Mouse (Mus musculus) adrenal gland, postnatal 0 days (tissue): ENCODE measurements around the gene Pcbd2. TPM values are rescaled to one million over a fixed set of nuclear protein-coding genes. Genes with fewer than 3 reads are reported as not detected.

Source experiments
- polyA plus RNA-seq: library from polyadenylated mRNA; unstranded; fragments of >200 nt; fragmentation: Nextera tagmentation; extraction: Ambion mirVana; gene quantifications from 2 replicates; pipeline ENCODE4 v1.2.1, GENCODE M21; 2015

The Pcbd2 gene
- polyA plus RNA-seq: 96.1 and 103 TPM in 2 replicates

DNA sequence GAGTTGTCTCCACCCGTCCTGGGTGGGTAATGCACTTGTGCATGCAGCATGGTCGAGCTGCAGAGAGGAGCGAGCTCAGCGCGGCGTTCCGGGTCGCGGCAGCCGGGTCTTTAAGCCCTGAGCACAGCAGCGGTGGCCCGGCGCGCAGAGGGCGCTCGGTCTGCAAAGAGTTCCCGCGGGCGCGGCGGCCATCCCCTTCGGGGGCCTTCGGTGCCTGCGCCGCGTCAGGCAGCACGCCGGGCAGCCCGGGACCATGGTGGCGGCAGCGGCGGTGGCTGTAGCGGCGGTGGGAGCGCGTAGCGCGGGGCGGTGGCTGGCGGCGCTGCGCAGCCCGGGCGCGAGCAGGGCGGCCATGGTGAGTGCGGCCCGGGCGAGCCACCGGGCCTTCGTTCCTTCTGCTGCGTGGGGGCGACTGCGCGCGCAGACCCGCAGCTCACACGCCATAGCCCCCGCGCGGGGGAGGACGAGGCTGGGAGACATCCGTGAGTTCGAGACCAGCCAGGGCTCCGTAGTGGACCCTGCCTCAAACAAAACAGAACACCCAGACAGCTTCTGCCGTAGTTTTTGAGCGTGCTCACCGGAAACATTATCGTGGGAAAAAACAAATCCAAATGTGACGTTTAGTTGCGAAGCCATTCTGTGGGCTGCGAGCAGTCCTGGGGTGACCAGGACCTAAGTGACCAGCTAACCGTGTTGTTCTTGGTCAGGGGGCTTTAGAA, at the start of gene Pcbd2:
TSS of gene Pcbd2 (plus strand) at position 249 of the 719 bp plus-strand sequence.

DNA sequence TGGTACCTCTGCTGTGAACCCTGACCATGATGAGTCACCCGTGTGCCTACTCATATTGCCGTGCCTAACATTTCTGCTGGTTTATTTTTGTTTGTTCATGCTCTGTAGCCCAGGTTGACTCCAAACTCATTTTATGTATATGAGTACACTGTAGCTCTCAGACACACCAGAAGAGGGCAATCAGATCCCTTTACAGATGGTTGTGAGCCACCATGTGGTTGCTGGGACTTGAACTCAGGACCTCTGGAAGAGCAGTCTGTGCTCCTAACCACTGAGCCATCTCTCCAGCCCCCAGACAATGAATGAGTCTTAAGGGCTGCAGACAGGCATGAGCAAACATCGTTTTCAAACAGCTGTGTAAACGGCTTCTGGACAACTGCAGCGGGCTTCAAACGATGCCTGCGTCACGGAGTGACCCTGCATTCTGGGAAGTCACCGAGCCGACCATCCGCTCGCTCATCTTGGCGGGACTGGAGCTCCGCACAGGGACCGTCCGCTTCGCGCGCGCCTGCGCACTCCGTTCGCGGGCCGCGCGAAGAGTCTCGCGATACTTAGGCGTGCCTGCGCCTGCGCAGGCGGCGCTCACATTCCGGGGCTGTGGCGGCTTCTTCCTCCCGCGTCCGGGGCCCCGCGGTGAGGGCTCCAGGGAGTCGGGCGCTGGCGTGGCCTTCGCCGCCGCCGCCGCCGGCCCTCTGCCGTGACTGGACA, 34.5 kb upstream of the Pcbd2 start, which contains the start of gene B230219D22Rik:
TSS of gene B230219D22Rik (plus strand) at position 590 of the 708 bp plus-strand sequence.

DNA sequence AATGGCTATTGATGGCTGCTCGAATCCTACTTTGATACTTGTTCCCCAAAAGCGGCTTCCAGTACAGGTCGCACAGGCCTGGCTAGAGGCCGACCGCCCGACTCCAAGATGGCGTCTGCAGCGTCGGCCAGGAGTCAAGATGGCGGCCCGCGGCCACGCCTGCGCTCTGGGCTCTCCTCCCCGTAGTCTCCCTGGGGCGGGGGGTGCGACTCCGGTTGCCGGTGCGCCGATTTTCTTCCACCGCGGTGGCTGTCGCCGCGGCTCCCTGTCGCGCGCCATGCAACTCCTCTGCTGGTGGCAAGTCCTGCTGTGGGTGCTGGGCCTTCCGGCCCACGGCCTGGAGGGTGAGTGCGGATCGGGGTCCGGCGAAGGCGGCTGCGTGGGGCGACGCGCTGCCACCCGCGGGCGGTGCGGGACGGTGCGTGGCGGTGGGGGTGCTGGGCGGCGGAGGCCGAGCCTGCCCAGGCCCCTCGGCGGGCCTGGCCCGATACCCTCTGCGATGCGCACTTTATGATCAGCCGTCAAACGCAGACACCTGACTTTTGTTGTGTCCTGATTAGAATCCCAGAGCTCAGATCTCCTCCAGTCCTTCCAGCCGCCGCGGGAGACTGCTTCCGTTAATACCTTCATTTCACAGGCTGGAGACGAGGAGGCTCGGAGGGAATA, 12.5 kb upstream of the Pcbd2 start, which contains the start of gene Txndc15:
TSS of gene Txndc15 (plus strand) at position 150 of the 666 bp plus-strand sequence.

DNA sequence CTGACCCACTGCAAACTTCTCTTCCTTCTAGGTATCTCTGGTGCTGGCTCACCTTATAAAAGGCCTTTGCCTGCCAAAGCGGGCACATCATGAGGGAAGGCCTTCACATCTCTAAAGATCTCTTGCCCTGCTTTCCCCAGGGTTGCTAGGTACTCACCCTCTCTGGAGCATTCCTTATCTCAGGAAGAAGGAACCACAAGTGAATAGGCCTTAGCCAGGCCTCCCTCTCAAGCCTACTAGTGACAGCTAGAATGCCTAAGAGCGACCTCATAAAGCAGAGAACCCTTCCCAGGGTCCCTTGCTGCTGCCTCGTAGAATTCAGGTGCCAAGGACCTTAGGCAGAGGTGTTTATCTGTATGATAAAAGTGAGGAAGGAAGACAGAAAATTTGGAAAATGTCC, 57.1 kb downstream of the Pcbd2 start, which contains the start of gene Catsper3:
TSS of gene Catsper3 (plus strand) at position 301 of the 400 bp plus-strand sequence.

Other genes with a start within 250 kb of the Pcbd2 start
- gene Dbn1, start 239.3 kb upstream of the Pcbd2 start, polyA plus RNA-seq: 66.4 and 97.2 TPM in 2 replicates
- gene Pdlim7, start 213.7 kb upstream of the Pcbd2 start, polyA plus RNA-seq: 72.4 and 78.9 TPM in 2 replicates
- gene Dok3, start 198.1 kb upstream of the Pcbd2 start, polyA plus RNA-seq: 2.8 and 2.9 TPM in 2 replicates
- gene Ddx41, start 190.7 kb upstream of the Pcbd2 start, polyA plus RNA-seq: 39.5 and 45.1 TPM in 2 replicates
- 17.9 and 21.7 TPM in 2 replicates for gene Fam193b, start 156.2 kb upstream of the Pcbd2 start, polyA plus RNA-seq
- gene Tmed9, start 153.6 kb upstream of the Pcbd2 start, polyA plus RNA-seq: 89.2 and 133 TPM in 2 replicates
- 20.5 and 21.5 TPM in 2 replicates for gene B4galt7, start 127.5 kb upstream of the Pcbd2 start, polyA plus RNA-seq
- 62.8 and 62.9 TPM in 2 replicates for gene Caml, start 104.4 kb upstream of the Pcbd2 start, polyA plus RNA-seq
- gene Ddx46, start 92.3 kb upstream of the Pcbd2 start, polyA plus RNA-seq: 13.0 and 17.6 TPM in 2 replicates
- gene B230219D22Rik, start 34.2 kb upstream of the Pcbd2 start, polyA plus RNA-seq: 29.4 and 31.3 TPM in 2 replicates
- gene Txndc15, start 12.7 kb upstream of the Pcbd2 start, polyA plus RNA-seq: 107 and 125 TPM in 2 replicates
- 0.16 and 0.17 TPM in 2 replicates for gene Catsper3, start 57.2 kb downstream of the Pcbd2 start, polyA plus RNA-seq
- 0.07 and 0.08 TPM in 2 replicates for gene Pitx1, start 108.8 kb downstream of the Pcbd2 start, polyA plus RNA-seq